Mouse (Mus musculus) lung, postnatal 0 days (tissue): ENCODE results near the gene Amotl1. TPM values are rescaled to one million over a fixed set of nuclear protein-coding genes. Genes with fewer than 3 reads are reported as not detected.

Experiments used
- ATAC-seq: fragments of 200-750 bp; cut with Nextera tagmentation; 2 replicates; pipeline ENCODE4 v1.8.0; 2017; ENCODE audit warnings: moderate library complexity
- DNase-seq: peaks from one replicate; pipeline ENCODE4 v3.0.0-alpha.2; 2016; ENCODE audit warnings: low spot score
- H3K27ac ChIP-seq: fragments of 300-500 bp; sonication (generic); 2 replicates; pipeline ENCODE4 v1.5.1; 2014; ENCODE audit warnings: antibody characterized with exemption, mild to moderate bottlenecking, low read length, mixed read lengths
- H3K27me3 ChIP-seq: fragments of 300-500 bp; sonication (generic); replicated peaks from 2 replicates; pipeline ENCODE4 v1.6.1; 2014; ENCODE audit warnings: low read length, mixed read lengths; ENCODE audit not compliant: insufficient read depth
- H3K36me3 ChIP-seq: fragments of 300-500 bp; sonication (generic); 2 replicates; pipeline ENCODE4 v1.6.1; 2014; ENCODE audit warnings: low read length, mixed read lengths; ENCODE audit not compliant: insufficient read depth
- H3K4me1 ChIP-seq: fragments of 300-500 bp; sonication (generic); 2 replicates; pipeline ENCODE4 v1.6.1; 2014; ENCODE audit warnings: antibody characterized with exemption, low read depth, low read length, mixed read lengths; ENCODE audit not compliant: insufficient read depth
- H3K4me2 ChIP-seq: fragments of 300-500 bp; sonication (generic); replicated peaks from 2 replicates; pipeline ENCODE4 v1.6.1; 2014; ENCODE audit warnings: low read depth, mild to moderate bottlenecking, low read length, moderate library complexity, mixed read lengths
- H3K4me3 ChIP-seq: fragments of 300-500 bp; sonication (generic); 2 replicates; pipeline ENCODE4 v1.5.1; 2014; ENCODE audit warnings: low read depth, low read length
- H3K9ac ChIP-seq: fragments of 300-500 bp; sonication (generic); replicated peaks from 2 replicates; pipeline ENCODE4 v1.6.1; 2014; ENCODE audit warnings: low read depth, mild to moderate bottlenecking
- H3K9me3 ChIP-seq: fragments of 300-500 bp; sonication (generic); 2 replicates; pipeline ENCODE4 v1.6.1; 2016; ENCODE audit warnings: low read length, mixed read lengths
- CTCF ChIP-seq: IDR thresholded peaks from 2 replicates; pipeline ENCODE4 v1.5.1; 2016; ENCODE audit warnings: antibody characterized with exemption, mild to moderate bottlenecking
- EP300 ChIP-seq: IDR thresholded peaks from 2 replicates; pipeline ENCODE4 v1.6.1; 2016; ENCODE audit warnings: antibody characterized with exemption, mild to moderate bottlenecking, control low read depth
- WGBS: fragments of 180-500 bp; shearing (Covaris S2); extraction: QIAGEN DNeasy Blood & Tissue Kit; methylation state at CpG from one replicate; pipeline ENCODE4 v1.1.7; 2014; 5-methylcytosine and 5-hydroxymethylcytosine counted together
- polyA plus RNA-seq: library from polyadenylated mRNA; unstranded; fragments of >200 nt; fragmentation: Nextera tagmentation; extraction: Ambion mirVana; gene quantifications from 2 replicates; pipeline ENCODE4 v1.2.1, GENCODE M21; 2015

Amotl1 gene
- polyA plus RNA-seq, 1 experiment from 2014 or later: 12.9 TPM

GRCm38 (mm10) chr9:14534833-14535456 lies 109.9 kb downstream of the Amotl1 start:
- H3K9ac ChIP-seq: no peak overlapping the region
- H3K4me2 ChIP-seq: no peak overlapping the region
- WGBS: 73% methylated on average over 9 of the region's 9 CpGs
- TF ChIP-seq CTCF: no peak
- TF ChIP-seq EP300: no peak
- no peak overlapping the region for H3K4me3 ChIP-seq
- H3K36me3 ChIP-seq: 0 out of 2 replicates have a peak, but pooled peaks cover 5% of the 10 kb centered on the region
- H3K27me3 ChIP-seq: no peaks in the 10 kb centered on the region
- no peak for DNase-seq
- no peaks in the 10 kb centered on the region for H3K4me1 ChIP-seq
- no peaks in the 10 kb centered on the region for H3K9me3 ChIP-seq
- ATAC-seq: no peak
- H3K27ac ChIP-seq: no peak overlapping the region

- no peak overlapping the region for H3K4me2 ChIP-seq
- ATAC-seq: no peak
Observed at GRCm38 (mm10) chr9:14533659-14534058, 111.2 kb downstream of the Amotl1 start.

GRCm38 (mm10) chr9:14532283-14532682 lies 112.6 kb downstream of the Amotl1 start:
- Histone ChIP-seq H3K36me3 (no peaks in the 10 kb centered on the region), H3K4me3 (no peak overlapping the region), H3K4me1 (no peaks in the 10 kb centered on the region), H3K9me3 (no peaks in the 10 kb centered on the region), H3K27me3 (no peaks in the 10 kb centered on the region), H3K9ac (no peak overlapping the region), H3K27ac (no peak overlapping the region), H3K4me2 (no peak overlapping the region)
- TF ChIP-seq EP300: no peak
- ATAC-seq (no peak), DNase-seq (no peak)
- WGBS: 56% methylated on average over 3 of the region's 3 CpGs

More at GRCm38 (mm10) chr9:14533659-14534058, 111.2 kb downstream of the Amotl1 start:
- H3K4me3 ChIP-seq: no peak overlapping the region
- no peak overlapping the region for H3K9ac ChIP-seq
- H3K36me3 ChIP-seq: no peaks in the 10 kb centered on the region
- no peak for TF ChIP-seq CTCF
- TF ChIP-seq EP300: no peak
- no peaks in the 10 kb centered on the region for H3K9me3 ChIP-seq
- H3K4me1 ChIP-seq: no peaks in the 10 kb centered on the region
- no peak for DNase-seq
- WGBS: 91% methylated on average over 2 of the region's 2 CpGs
- no peaks in the 10 kb centered on the region for H3K27me3 ChIP-seq
- H3K27ac ChIP-seq: no peak overlapping the region

GRCm38 (mm10) chr9:14530004-14530403 lies 114.9 kb downstream of the Amotl1 start:
- WGBS: 38% methylated on average over 5 of the region's 5 CpGs
- no peak overlapping the region for H3K9ac ChIP-seq
- no peaks in the 10 kb centered on the region for H3K9me3 ChIP-seq
- no peaks in the 10 kb centered on the region for H3K27me3 ChIP-seq
- no peaks in the 10 kb centered on the region for H3K36me3 ChIP-seq
- TF ChIP-seq EP300: no peak
- TF ChIP-seq CTCF: no peak
- no peak overlapping the region for H3K4me2 ChIP-seq
- H3K4me1 ChIP-seq: no peaks in the 10 kb centered on the region
- DNase-seq (no peak), ATAC-seq (no peak)
- no peak overlapping the region for H3K27ac ChIP-seq
- H3K4me3 ChIP-seq: no peak overlapping the region

- ATAC-seq: peak; percentile 79
- WGBS: 3% methylated on average over 4 of the region's 4 CpGs
Observed at GRCm38 (mm10) chr9:14523408-14524043, 121.3 kb downstream of the Amotl1 start.

GRCm38 (mm10) chr9:14521695-14522094 lies 123.2 kb downstream of the Amotl1 start:
- Histone ChIP-seq H3K4me3 (no peak overlapping the region), H3K27ac (peak overlapping the region; percentile 20; the same call in 1 of the 2 replicates), H3K27me3 (no peaks in the 10 kb centered on the region), H3K36me3 (no peaks in the 10 kb centered on the region), H3K4me1 (peaks cover 5% of the 10 kb centered on the region; the same call in 1 of the 2 replicates), H3K9me3 (no peaks in the 10 kb centered on the region), H3K9ac (no peak overlapping the region), H3K4me2 (no peak overlapping the region)
- DNase-seq: peak; percentile 14
- TF ChIP-seq EP300 (no peak), CTCF (no peak)
- 35% methylated on average over 2 of the region's 2 CpGs for WGBS
- no peak for ATAC-seq

More at GRCm38 (mm10) chr9:14523408-14524043, 121.3 kb downstream of the Amotl1 start:
- TF ChIP-seq CTCF: peak; percentile 90
- no peak for TF ChIP-seq EP300
- H3K36me3 ChIP-seq: no peaks in the 10 kb centered on the region
- H3K4me2 ChIP-seq: no peak overlapping the region
- no peak overlapping the region for H3K27ac ChIP-seq
- peaks cover 5% of the 10 kb centered on the region; the same call in 1 of the 2 replicates for H3K4me1 ChIP-seq
- H3K9me3 ChIP-seq: no peaks in the 10 kb centered on the region
- H3K4me3 ChIP-seq: no peak overlapping the region
- H3K9ac ChIP-seq: no peak overlapping the region
- peak; percentile 90 for DNase-seq
- H3K27me3 ChIP-seq: no peaks in the 10 kb centered on the region
